Mouse (Mus musculus): ENCODE data around the gene Sox10. TPM values are rescaled to one million over a fixed set of nuclear protein-coding genes. Genes with fewer than 3 reads are reported as not detected.

Sox10 gene
- polyA plus RNA-seq, 1 experiment from 2014 or later: 3.9 TPM

- Histone ChIP-seq H3K36me3 (ENCODE audit: control insufficient read depth, insufficient read depth, low read length) (no peaks in the 10 kb centered on the region), H3K4me1 (ENCODE audit: control insufficient read depth, insufficient read depth, low read length) (peaks cover 15% of the 10 kb centered on the region), H3K27me3 (ENCODE audit: control insufficient read depth, insufficient read depth, low read length) (no peaks in the 10 kb centered on the region), H3K27ac (replicated peaks; ENCODE audit: low read depth, low read length) (no peak overlapping the region), H3K9me3 (ENCODE audit: control insufficient read depth, low read length) (no peaks in the 10 kb centered on the region), H3K9ac (ENCODE audit: low read length) (no peak overlapping the region), H3K4me3 (ENCODE audit: low read depth, low read length) (no peak overlapping the region; the same call in 1 of the 2 replicates), H3K4me2 (ENCODE audit: low read depth, severe bottlenecking) (no peak overlapping the region)
- WGBS: 75% methylated on average over 2 of the region's 2 CpGs
- no peak for DNase-seq (ENCODE audit: low spot score)
- no peak for ATAC-seq (ENCODE audit: insufficient number of reproducible peaks, low FRiP score, low TSS enrichment, low read depth)
Measured at GRCm38 (mm10) chr15:79110528-79110927, 54.5 kb downstream of the Sox10 start.

- 18% methylated on average over 9 of the region's 9 CpGs for WGBS
- DNase-seq (ENCODE audit: low spot score): no peak
- Histone ChIP-seq H3K4me3 (ENCODE audit: low read depth, low read length) (peak overlapping the region; percentile 89), H3K9ac (ENCODE audit: low read length) (peak overlapping the region; percentile 87; the same call in 1 of the 2 replicates), H3K36me3 (ENCODE audit: control insufficient read depth, insufficient read depth, low read length) (no peaks in the 10 kb centered on the region), H3K4me2 (ENCODE audit: low read depth, severe bottlenecking) (peak overlapping the region; percentile 97), H3K4me1 (ENCODE audit: control insufficient read depth, insufficient read depth, low read length) (peaks cover 15% of the 10 kb centered on the region), H3K27me3 (ENCODE audit: control insufficient read depth, insufficient read depth, low read length) (no peaks in the 10 kb centered on the region), H3K9me3 (ENCODE audit: control insufficient read depth, low read length) (no peaks in the 10 kb centered on the region), H3K27ac (replicated peaks; ENCODE audit: low read depth, low read length) (no peak overlapping the region)
- ATAC-seq (ENCODE audit: insufficient number of reproducible peaks, low FRiP score, low TSS enrichment, low read depth): no peak
Measured at GRCm38 (mm10) chr15:79110031-79110430, 55.0 kb downstream of the Sox10 start.

- H3K9me3 ChIP-seq (ENCODE audit: control insufficient read depth, low read length): no peaks in the 10 kb centered on the region
- no peaks in the 10 kb centered on the region for H3K36me3 ChIP-seq (ENCODE audit: control insufficient read depth, insufficient read depth, low read length)
- no peaks in the 10 kb centered on the region for H3K27me3 ChIP-seq (ENCODE audit: control insufficient read depth, insufficient read depth, low read length)
- H3K4me1 ChIP-seq (ENCODE audit: control insufficient read depth, insufficient read depth, low read length): peaks cover 15% of the 10 kb centered on the region
- ATAC-seq (ENCODE audit: insufficient number of reproducible peaks, low FRiP score, low TSS enrichment, low read depth): peak; percentile 58
- under 1% methylated on average over 46 of the region's 46 CpGs for WGBS
- peak overlapping the region; percentile 97 for H3K4me2 ChIP-seq (ENCODE audit: low read depth, severe bottlenecking)
- no peak for DNase-seq (ENCODE audit: low spot score)
- peak overlapping the region; percentile 89 for H3K4me3 ChIP-seq (ENCODE audit: low read depth, low read length)
- peak overlapping the region; percentile 87 for H3K9ac ChIP-seq (ENCODE audit: low read length)
- H3K27ac ChIP-seq (replicated peaks; ENCODE audit: low read depth, low read length): peak overlapping the region; percentile 86
Measured at GRCm38 (mm10) chr15:79109321-79109934, 55.6 kb downstream of the Sox10 start.

- peak within 1 kb of the TSS; percentile 89 for H3K4me3 ChIP-seq (ENCODE audit: low read depth, low read length)
- peaks cover 15% of the 10 kb centered on the region for H3K4me1 ChIP-seq (ENCODE audit: control insufficient read depth, insufficient read depth, low read length)
- no peaks in the 10 kb centered on the region for H3K36me3 ChIP-seq (ENCODE audit: control insufficient read depth, insufficient read depth, low read length)
- DNase-seq (ENCODE audit: low spot score) (peak; percentile 84), ATAC-seq (ENCODE audit: insufficient number of reproducible peaks, low FRiP score, low TSS enrichment, low read depth) (peak; percentile 75)
- no peaks in the 10 kb centered on the region for H3K9me3 ChIP-seq (ENCODE audit: control insufficient read depth, low read length)
- no peaks in the 10 kb centered on the region for H3K27me3 ChIP-seq (ENCODE audit: control insufficient read depth, insufficient read depth, low read length)
- H3K4me2 ChIP-seq (ENCODE audit: low read depth, severe bottlenecking): peak within 1 kb of the TSS; percentile 97
- peak within 1 kb of the TSS; percentile 86 for H3K27ac ChIP-seq (replicated peaks; ENCODE audit: low read depth, low read length)
- WGBS: under 1% methylated on average over 48 of the region's 85 CpGs
- H3K9ac ChIP-seq (ENCODE audit: low read length): peak within 1 kb of the TSS; percentile 87
Measured at GRCm38 (mm10) chr15:79108421-79109320, 56.4 kb downstream of the Sox10 start, which contains the start of gene Micall1. Micall1 (plus strand) TSS chr15:79108898.

- Histone ChIP-seq H3K4me2 (ENCODE audit: low read depth, severe bottlenecking) (peak overlapping the region; percentile 97), H3K36me3 (ENCODE audit: control insufficient read depth, insufficient read depth, low read length) (no peaks in the 10 kb centered on the region), H3K9ac (ENCODE audit: low read length) (no peak overlapping the region; the same call in 1 of the 2 replicates), H3K27ac (replicated peaks; ENCODE audit: low read depth, low read length) (peak overlapping the region; percentile 86), H3K4me3 (ENCODE audit: low read depth, low read length) (peak overlapping the region; percentile 89), H3K9me3 (ENCODE audit: control insufficient read depth, low read length) (no peaks in the 10 kb centered on the region), H3K4me1 (ENCODE audit: control insufficient read depth, insufficient read depth, low read length) (peaks cover 15% of the 10 kb centered on the region), H3K27me3 (ENCODE audit: control insufficient read depth, insufficient read depth, low read length) (no peaks in the 10 kb centered on the region)
- ATAC-seq (ENCODE audit: insufficient number of reproducible peaks, low FRiP score, low TSS enrichment, low read depth): no peak
- DNase-seq (ENCODE audit: low spot score): no peak
- 13% methylated on average over 7 of the region's 7 CpGs for WGBS
Measured at GRCm38 (mm10) chr15:79107966-79108365, 57.1 kb downstream of the Sox10 start.

GRCm38 (mm10) chr15:79105804-79106203, 59.2 kb downstream of the Sox10 start:
- peaks cover 14% of the 10 kb centered on the region for H3K4me1 ChIP-seq (ENCODE audit: control insufficient read depth, insufficient read depth, low read length)
- WGBS: 77% methylated on average over 2 of the region's 2 CpGs
- no peaks in the 10 kb centered on the region for H3K27me3 ChIP-seq (ENCODE audit: control insufficient read depth, insufficient read depth, low read length)
- no peak overlapping the region for H3K27ac ChIP-seq (replicated peaks; ENCODE audit: low read depth, low read length)
- H3K4me3 ChIP-seq (ENCODE audit: low read depth, low read length): no peak overlapping the region
- H3K9me3 ChIP-seq (ENCODE audit: control insufficient read depth, low read length): no peaks in the 10 kb centered on the region
- DNase-seq (ENCODE audit: low spot score) (no peak), ATAC-seq (ENCODE audit: insufficient number of reproducible peaks, low FRiP score, low TSS enrichment, low read depth) (no peak)
- H3K36me3 ChIP-seq (ENCODE audit: control insufficient read depth, insufficient read depth, low read length): no peaks in the 10 kb centered on the region
- no peak overlapping the region for H3K4me2 ChIP-seq (ENCODE audit: low read depth, severe bottlenecking)
- no peak overlapping the region for H3K9ac ChIP-seq (ENCODE audit: low read length)

Other genes with a start within 250 kb of the Sox10 start
- gene Lgals1, start 238.5 kb downstream of the Sox10 start, polyA plus RNA-seq (2014; fragmentation: Nextera tagmentation; extraction: Ambion mirVana): 567 and 570 TPM in 2 replicates
- 72.7 and 76.3 TPM in 2 replicates for gene Nol12, start 230.3 kb downstream of the Sox10 start, polyA plus RNA-seq (2014; fragmentation: Nextera tagmentation; extraction: Ambion mirVana)
- gene Triobp, start 217.5 kb downstream of the Sox10 start, polyA plus RNA-seq (2014; fragmentation: Nextera tagmentation; extraction: Ambion mirVana): 47.9 and 50.8 TPM in 2 replicates
- gene H1f0, start 136.8 kb downstream of the Sox10 start, polyA plus RNA-seq (2014; fragmentation: Nextera tagmentation; extraction: Ambion mirVana): 271 and 369 TPM in 2 replicates
- not detected in 2 replicates for gene Galr3, start 123.4 kb downstream of the Sox10 start, polyA plus RNA-seq (2014; fragmentation: Nextera tagmentation; extraction: Ambion mirVana)
- gene Ankrd54, start 102.3 kb downstream of the Sox10 start, polyA plus RNA-seq (2014; fragmentation: Nextera tagmentation; extraction: Ambion mirVana): 56.7 and 63.2 TPM in 2 replicates
- gene Eif3l, start 90.1 kb downstream of the Sox10 start, polyA plus RNA-seq (2014; fragmentation: Nextera tagmentation; extraction: Ambion mirVana): 275 and 280 TPM in 2 replicates
- gene Micall1, start 56.3 kb downstream of the Sox10 start, polyA plus RNA-seq (2014; fragmentation: Nextera tagmentation; extraction: Ambion mirVana): 7.8 and 8.1 TPM in 2 replicates
- 354 and 385 TPM in 2 replicates for gene Polr2f, start 24.2 kb downstream of the Sox10 start, polyA plus RNA-seq (2014; fragmentation: Nextera tagmentation; extraction: Ambion mirVana)
- gene 1700088E04Rik, start 24.0 kb downstream of the Sox10 start, polyA plus RNA-seq (2014; fragmentation: Nextera tagmentation; extraction: Ambion mirVana): 4.5 and 5.1 TPM in 2 replicates
- gene Pick1, start 63.9 kb upstream of the Sox10 start, polyA plus RNA-seq (2014; fragmentation: Nextera tagmentation; extraction: Ambion mirVana): 23.6 and 25.0 TPM in 2 replicates
- gene Gm49486, start 64.2 kb upstream of the Sox10 start, polyA plus RNA-seq (2014; fragmentation: Nextera tagmentation; extraction: Ambion mirVana): 0.43 and 0.47 TPM in 2 replicates
- gene Slc16a8, start 89.5 kb upstream of the Sox10 start, polyA plus RNA-seq (2014; fragmentation: Nextera tagmentation; extraction: Ambion mirVana): not detected in 2 replicates
- gene Baiap2l2, start 120.3 kb upstream of the Sox10 start, polyA plus RNA-seq (2014; fragmentation: Nextera tagmentation; extraction: Ambion mirVana): 0.88 and 3.3 TPM in 2 replicates
- gene Pla2g6, start 163.2 kb upstream of the Sox10 start, polyA plus RNA-seq (2014; fragmentation: Nextera tagmentation; extraction: Ambion mirVana): 10.8 and 11.3 TPM in 2 replicates
- 2.2 and 2.6 TPM in 2 replicates for gene Maff, start 181.4 kb upstream of the Sox10 start, polyA plus RNA-seq (2014; fragmentation: Nextera tagmentation; extraction: Ambion mirVana)
- 50.4 and 59.7 TPM in 2 replicates for gene Tmem184b, start 238.3 kb upstream of the Sox10 start, polyA plus RNA-seq (2014; fragmentation: Nextera tagmentation; extraction: Ambion mirVana)

Measured in limb, embryonic 11.5 days (tissue).